ENCODE assay signal across 8 mouse cellular contexts in the genomic region with DNA sequence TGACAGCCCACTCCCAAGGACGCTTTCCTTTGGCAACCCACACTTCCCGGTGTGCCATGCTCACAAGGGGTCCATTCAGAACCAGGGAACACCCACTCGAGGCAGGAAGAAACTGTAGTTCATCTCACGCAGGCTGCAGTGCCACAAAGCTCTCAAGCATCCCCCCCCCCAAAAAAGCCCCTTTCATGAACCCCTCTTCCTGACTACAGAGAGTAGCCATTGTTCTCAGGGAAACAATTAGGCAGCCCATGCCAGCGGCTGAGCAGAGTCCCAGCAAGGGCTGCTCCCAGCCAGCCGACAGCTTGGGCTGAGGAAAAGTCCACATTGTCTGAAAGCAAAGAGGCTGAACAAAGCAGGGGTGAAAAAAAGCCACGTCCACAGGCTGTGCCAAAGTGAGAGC. TPM values are rescaled to one million over a fixed set of nuclear protein-coding genes. Genes with fewer than 3 reads are reported as not detected.
A peak's percentile ranks its signal among the peaks of the same experiment; 100 is the strongest.
DNase-seq lines count a peak whose midpoint lies in the region; ATAC-seq and TF ChIP-seq lines count a peak whose summit lies in the region.

No protein-coding gene starts in this region.

- ATAC-seq in heart, embryonic 14.5 days (ENCODE audit: insufficient number of reproducible peaks, insufficient read depth, low FRiP score, low read depth): peak; percentile 59; the same call in 1 of the 2 replicates
- ATAC-seq in midbrain, embryonic 11.5 days (ENCODE audit: low FRiP score): peak; percentile 94

- TF ChIP-seq CTCF in gastrocnemius, adult 2 months (IDR thresholded peaks at IDR 0.05): no peak

- peaks cover 10 to 26% of the 10 kb centered on the region in 2 experiments for H3K4me1 ChIP-seq in heart, embryonic 14.5 days (ENCODE audit: control insufficient read depth in 2 of 2, insufficient read depth in 2 of 2, low read length in 2 of 2)
- peaks cover 14% of the 10 kb centered on the region for H3K4me1 ChIP-seq in midbrain, embryonic 11.5 days (ENCODE audit: control insufficient read depth, insufficient read depth, low read length)

- H3K36me3 ChIP-seq in heart, embryonic 14.5 days (ENCODE audit: control insufficient read depth, insufficient read depth, low read length): peaks cover 43% of the 10 kb centered on the region
- H3K36me3 ChIP-seq in midbrain, embryonic 11.5 days (ENCODE audit: control insufficient read depth, insufficient read depth, low read length): peaks cover 14% of the 10 kb centered on the region

- no peak for DNase-seq in gastrocnemius, adult 2 months
- DNase-seq in gastrocnemius, postnatal 36 days: no peak
- peak; percentile 83 for DNase-seq in brain, adult 2 months (ENCODE audit: low read depth, low spot score)
- peak; percentile 90 for DNase-seq in midbrain, embryonic 11.5 days (ENCODE audit: low spot score, missing footprints)
- DNase-seq in adrenal gland, adult 18-20 months (ENCODE audit: low spot score in 2 of 2): no peak
- no peak for DNase-seq in thymus, postnatal 25 days
- DNase-seq in adrenal gland, postnatal 14 days: no peak

- H3K27me3 ChIP-seq in heart, embryonic 14.5 days (ENCODE audit: control insufficient read depth, insufficient read depth, low read length): no peaks in the 10 kb centered on the region
- no peaks in the 10 kb centered on the region for H3K27me3 ChIP-seq in midbrain, embryonic 11.5 days (ENCODE audit: control insufficient read depth, insufficient read depth, low read length)

- H3K4me2 ChIP-seq in heart, embryonic 14.5 days (ENCODE audit: low read length): no peak overlapping the region
- peak overlapping the region; percentile 17; the same call in 1 of the 2 replicates for H3K4me2 ChIP-seq in midbrain, embryonic 11.5 days

- peak overlapping the region; percentile 16; the same call in 1 of the 2 replicates for H3K9ac ChIP-seq in heart, embryonic 14.5 days (ENCODE audit: low read length)
- peak overlapping the region; percentile 59 for H3K9ac ChIP-seq in midbrain, embryonic 11.5 days (ENCODE audit: low read length)

- H3K27ac ChIP-seq in gastrocnemius, adult 2 months: peak overlapping the region; percentile 80
- peak overlapping the region; percentile 40 to 52 for H3K27ac ChIP-seq in heart, embryonic 14.5 days (replicated peaks in 1 of 2; ENCODE audit: control insufficient read depth in 1 of 2, insufficient read depth in 1 of 2, low read depth in 2 of 2, low read length in 2 of 2)
- peak overlapping the region; percentile 91 for H3K27ac ChIP-seq in midbrain, embryonic 11.5 days (ENCODE audit: low read depth, low read length)

- H3K9me3 ChIP-seq in heart, embryonic 14.5 days (ENCODE audit: control insufficient read depth, low read length): no peaks in the 10 kb centered on the region
- no peaks in the 10 kb centered on the region for H3K9me3 ChIP-seq in midbrain, embryonic 11.5 days (ENCODE audit: control insufficient read depth, low read length)

- no peak overlapping the region for H3K4me3 ChIP-seq in gastrocnemius, adult 2 months
- no peak overlapping the region for H3K4me3 ChIP-seq in heart, embryonic 14.5 days (ENCODE audit: control insufficient read depth in 1 of 2, insufficient read depth in 1 of 2, low read depth in 1 of 2, low read length in 2 of 2)
- no peak overlapping the region for H3K4me3 ChIP-seq in midbrain, embryonic 11.5 days (ENCODE audit: low read depth, low read length)

- 35% methylated on average over 7 of the region's 7 CpGs for WGBS in heart, embryonic 14.5 days
- WGBS in midbrain, embryonic 11.5 days: 15% methylated on average over 7 of the region's 7 CpGs

- intact Hi-C loops in gastrocnemius, adult 2 months (cut with DNase I): no loop called here
- intact Hi-C loops in gastrocnemius, postnatal 36 days (cut with DNase I): no loop called here

RNA-seq across cellular contexts. Expression of gene Bsn, which starts 22.9 kb away (rescaled TPM):
- total RNA-seq in gastrocnemius, adult 2 months (2021): under 1 TPM in 1 of 2 experiments, not detected in 1; 0.03 TPM
- under 1 TPM; 0.05 TPM for total RNA-seq in gastrocnemius, postnatal 36 days (2021)
- 0.09 and 0.16 TPM in 2 replicates for polyA plus RNA-seq in heart, embryonic 14.5 days (2014; fragmentation: Nextera tagmentation; extraction: Ambion mirVana)
- polyA plus RNA-seq in midbrain, embryonic 11.5 days (2014; fragmentation: Nextera tagmentation; extraction: Ambion mirVana): 2.4 TPM in 2 replicates
- 1 to 10 TPM; 1.8 to 3.1 TPM for total RNA-seq in adrenal gland, adult 18-20 months (2021)
- total RNA-seq in adrenal gland, postnatal 14 days (2021): 2.9 TPM in 2 replicates

RNA-seq across cellular contexts. Expression of gene Dag1, which starts 50.7 kb away (rescaled TPM):
- total RNA-seq in gastrocnemius, adult 2 months (2021): 100 to 1,000 TPM; 170 to 229 TPM
- total RNA-seq in gastrocnemius, postnatal 36 days (2021): 100 to 1,000 TPM; 170 to 174 TPM
- 143 and 146 TPM in 2 replicates for polyA plus RNA-seq in heart, embryonic 14.5 days (2014; fragmentation: Nextera tagmentation; extraction: Ambion mirVana)
- polyA plus RNA-seq in midbrain, embryonic 11.5 days (2014; fragmentation: Nextera tagmentation; extraction: Ambion mirVana): 48.8 and 55.2 TPM in 2 replicates
- 100 to 1,000 TPM; 136 to 137 TPM for total RNA-seq in adrenal gland, adult 18-20 months (2021)
- total RNA-seq in adrenal gland, postnatal 14 days (2021): 156 and 176 TPM in 2 replicates

Comparison
In these comparisons a context has a peak if more than half of its experiments do, and no peak if none do; other contexts are left out.
1. DNase-seq: peak in brain, adult 2 months (single experiment) and midbrain, embryonic 11.5 days (single experiment); none in gastrocnemius, adult 2 months (single experiment), gastrocnemius, postnatal 36 days (0 of 2), adrenal gland, adult 18-20 months (0 of 2), thymus, postnatal 25 days (single experiment) and adrenal gland, postnatal 14 days (single experiment).
2. Peak in every context shown above with its lines, with median percentiles within 50 percentile points of each other: H3K27ac ChIP-seq.